Mouse (Mus musculus): ENCODE measurements around the gene Pyy. TPM values are rescaled to one million over a fixed set of nuclear protein-coding genes. Genes with fewer than 3 reads are reported as not detected.

Gene Pyy
- polyA plus RNA-seq (2017; shearing (Covaris generic)) = not detected

GRCm38 (mm10) chr11:102107732-102108131, at the start of gene Pyy:
Gene Pyy, minus strand, starts transcription at chr11:102107832.

GRCm38 (mm10) chr11:102156039-102156785, 48.6 kb upstream of the Pyy start, which contains the start of gene Tmem101:
Gene Tmem101, minus strand, starts transcription at chr11:102156404.

GRCm38 (mm10) chr11:102145471-102146001, 37.9 kb upstream of the Pyy start, which contains the start of gene Nags:
Gene Nags, plus strand, starts transcription at chr11:102145513.

GRCm38 (mm10) chr11:102101219-102101618, 6.4 kb downstream of the Pyy start, which contains the start of gene Ppy:
Gene Ppy, minus strand, starts transcription at chr11:102101319.

GRCm38 (mm10) chr11:102087931-102088898, 19.4 kb downstream of the Pyy start, which contains the start of gene Mpp2:
Gene Mpp2, minus strand, starts transcription at chr11:102088515.

Other genes with a start within 250 kb of the Pyy start
- not detected for gene Meox1, start 213.5 kb downstream of the Pyy start, polyA plus RNA-seq (2017; shearing (Covaris generic))
- gene Sost, start 140.8 kb downstream of the Pyy start, polyA plus RNA-seq (2017; shearing (Covaris generic)) = not detected
- gene Cfap97d1, start 123.6 kb downstream of the Pyy start, polyA plus RNA-seq (2017; shearing (Covaris generic)) = not detected
- gene Dusp3, start 120.8 kb downstream of the Pyy start, polyA plus RNA-seq (2017; shearing (Covaris generic)) = 0.29 TPM
- not detected for gene Mpp3, start 79.4 kb downstream of the Pyy start, polyA plus RNA-seq (2017; shearing (Covaris generic))
- 0.11 TPM for gene Cd300lg, start 66.3 kb downstream of the Pyy start, polyA plus RNA-seq (2017; shearing (Covaris generic))
- 5.7 TPM for gene Mpp2, start 19.3 kb downstream of the Pyy start, polyA plus RNA-seq (2017; shearing (Covaris generic))
- not detected for gene Ppy, start 6.5 kb downstream of the Pyy start, polyA plus RNA-seq (2017; shearing (Covaris generic))
- not detected for gene Nags, start 37.7 kb upstream of the Pyy start, polyA plus RNA-seq (2017; shearing (Covaris generic))
- 17.7 TPM for gene Tmem101, start 48.6 kb upstream of the Pyy start, polyA plus RNA-seq (2017; shearing (Covaris generic))
- gene Lsm12, start 77.5 kb upstream of the Pyy start, polyA plus RNA-seq (2017; shearing (Covaris generic)) = 56.1 TPM
- 41.3 TPM for gene G6pc3, start 81.8 kb upstream of the Pyy start, polyA plus RNA-seq (2017; shearing (Covaris generic))
- gene Hdac5, start 122.3 kb upstream of the Pyy start, polyA plus RNA-seq (2017; shearing (Covaris generic)) = 16.7 TPM
- gene BC030867, start 141.1 kb upstream of the Pyy start, polyA plus RNA-seq (2017; shearing (Covaris generic)) = 1.3 TPM
- gene Asb16, start 160.9 kb upstream of the Pyy start, polyA plus RNA-seq (2017; shearing (Covaris generic)) = not detected
- gene Tmub2, start 177.1 kb upstream of the Pyy start, polyA plus RNA-seq (2017; shearing (Covaris generic)) = 66.9 TPM
- 8.3 TPM for gene Atxn7l3, start 188.8 kb upstream of the Pyy start, polyA plus RNA-seq (2017; shearing (Covaris generic))
- 102 TPM for gene Ubtf, start 211.9 kb upstream of the Pyy start, polyA plus RNA-seq (2017; shearing (Covaris generic))

Data from activated CD4-positive, CD25-positive, alpha-beta regulatory T cell, adult 9 weeks (primary cell).